Mouse (Mus musculus) lung, postnatal 10 days (tissue): ENCODE measurements around the gene Gm21304.
"Not testable (repeated sequence)": the region's sequence is repeated elsewhere in the genome, so short reads cannot be mapped to it uniquely, and the experiment has no call there.

Source experiments
- DNase-seq: peaks from one replicate; pipeline ENCODE4 v3.0.0; 2021

Gene Gm21304

GRCm38 (mm10) chr10:104168215-104168614 lies at the start of gene Gm21304:
Gene Gm21304, plus strand, starts transcription at chr10:104168515.
- DNase-seq: not testable (repeated sequence)

- not testable (repeated sequence) for DNase-seq
These were observed 25.6 kb upstream of the Gm21304 start, which contains the start of gene Gm21293 for GRCm38 (mm10) chr10:104142687-104143086. Gene Gm21293, plus strand, starts transcription at chr10:104142987.

GRCm38 (mm10) chr10:104151197-104151596 lies 17.1 kb upstream of the Gm21304 start, which contains the start of gene Gm6763:
Gene Gm6763, plus strand, starts transcription at chr10:104151497.
- DNase-seq: not testable (repeated sequence)

GRCm38 (mm10) chr10:104159706-104160105 lies 8.6 kb upstream of the Gm21304 start, which contains the start of gene Gm8764:
Gene Gm8764, plus strand, starts transcription at chr10:104160006.
- DNase-seq: not testable (repeated sequence)

- DNase-seq: not testable (repeated sequence)
These were observed 8.4 kb downstream of the Gm21304 start, which contains the start of gene Gm21312 for GRCm38 (mm10) chr10:104176724-104177123. Gene Gm21312, plus strand, starts transcription at chr10:104177024.

- DNase-seq: not testable (repeated sequence)
These were observed 16.9 kb downstream of the Gm21304 start, which contains the start of gene Gm20765 for GRCm38 (mm10) chr10:104185233-104185632. Gene Gm20765, plus strand, starts transcription at chr10:104185533.

- not testable (repeated sequence) for DNase-seq
These were observed 25.4 kb downstream of the Gm21304 start, which contains the start of gene Gm4340 for GRCm38 (mm10) chr10:104193742-104194141. Gene Gm4340, plus strand, starts transcription at chr10:104194042.

GRCm38 (mm10) chr10:104209655-104210054 lies 41.3 kb downstream of the Gm21304 start:
- no peak for DNase-seq

- DNase-seq: no peak
These were observed 42.1 kb downstream of the Gm21304 start for GRCm38 (mm10) chr10:104210268-104210990.

- DNase-seq: no peak
These were observed 46.2 kb downstream of the Gm21304 start for GRCm38 (mm10) chr10:104214527-104214926.
